Mouse (Mus musculus) C2C12 (cell line): ENCODE measurements around the gene Sox1. TPM values are rescaled to one million over a fixed set of nuclear protein-coding genes. Genes with fewer than 3 reads are reported as not detected.

ENCODE experiments used
- H3K27me3 ChIP-seq: one replicate; pipeline ENCODE4 v1.6.1; 2011; ENCODE audit not compliant: control insufficient read depth, insufficient read depth, insufficient read length
- H3K36me3 ChIP-seq: one replicate; pipeline ENCODE4 v1.6.1; 2011; ENCODE audit not compliant: control insufficient read depth, insufficient read depth
- H3K4me3 ChIP-seq: one replicate; pipeline ENCODE4 v1.5.1; 2011; ENCODE audit warnings: mild to moderate bottlenecking, control low read depth; ENCODE audit not compliant: poor library complexity, insufficient read depth, severe bottlenecking
- H3K79me2 ChIP-seq: one replicate; pipeline ENCODE4 v1.6.1; 2011; ENCODE audit not compliant: control insufficient read depth, insufficient read depth
- H3K79me3 ChIP-seq: one replicate; pipeline ENCODE4 v1.6.1; 2011; ENCODE audit warnings: low read depth, control low read depth
- H3ac ChIP-seq: one replicate; pipeline ENCODE3; 2011; ENCODE audit warnings: low read depth; ENCODE audit not compliant: control insufficient read depth, insufficient read length
- CEBPB ChIP-seq: IDR thresholded peaks from one replicate; pipeline ENCODE4 v1.6.1; 2011; ENCODE audit warnings: low read depth, mild to moderate bottlenecking, control low read depth, moderate library complexity
- CTCF ChIP-seq: IDR thresholded peaks from one replicate; pipeline ENCODE4 v1.5.1; 2011; ENCODE audit not compliant: control insufficient read depth, insufficient read depth, insufficient read length
- FOSL1 ChIP-seq: IDR thresholded peaks from one replicate; pipeline ENCODE4 v1.8.0; 2011; ENCODE audit warnings: mild to moderate bottlenecking, low read length; ENCODE audit not compliant: poor library complexity, insufficient read depth, severe bottlenecking
- MAX ChIP-seq: IDR thresholded peaks from one replicate; pipeline ENCODE4 v1.6.1; 2011; ENCODE audit warnings: mild to moderate bottlenecking, control low read depth
- MYOD1 ChIP-seq: IDR thresholded peaks from one replicate; pipeline ENCODE4 v1.6.1; 2011; ENCODE audit warnings: low read depth; ENCODE audit not compliant: control insufficient read depth, insufficient read length
- MYOG ChIP-seq: IDR thresholded peaks from one replicate; pipeline ENCODE4 v1.6.1; 2011; ENCODE audit not compliant: control insufficient read depth, insufficient read length; ENCODE audit errors: extremely low read depth
- USF1 ChIP-seq: IDR thresholded peaks from one replicate; pipeline ENCODE4 v1.6.1; 2011; ENCODE audit warnings: low read depth, mild to moderate bottlenecking, control low read depth, moderate library complexity
- polyA plus RNA-seq: library from polyadenylated mRNA; unstranded; fragments of >200 nt; fragmentation: generic; extraction: Trizol; gene quantifications from one replicate; pipeline ENCODE4 v1.2.1, GENCODE M21; 2012; ENCODE audit warnings: missing spikeins

Gene Sox1
- polyA plus RNA-seq, 1 experiment = not detected

DNA sequence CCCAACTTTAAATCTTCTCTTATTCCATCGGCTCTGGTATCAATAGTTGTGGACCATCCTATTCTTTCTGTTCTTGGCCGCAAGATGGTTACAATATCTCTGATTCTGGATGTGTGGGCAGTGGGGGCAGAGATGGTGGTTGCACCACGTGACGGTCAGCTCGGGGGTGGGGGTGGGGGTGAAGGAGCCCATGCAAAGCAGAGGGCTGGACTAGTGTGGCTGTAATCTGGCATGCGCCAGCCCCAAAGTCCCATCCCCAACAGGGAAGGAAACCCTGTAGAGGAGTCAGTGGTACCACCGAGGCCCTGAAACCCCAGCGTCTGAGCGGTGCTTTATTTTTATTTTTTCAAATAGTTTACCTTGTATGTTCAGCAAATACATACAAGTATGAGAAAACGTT is 12.9 kb downstream of the Sox1 start:
- no peaks in the 10 kb centered on the region for H3K36me3 ChIP-seq
- peaks cover 25% of the 10 kb centered on the region for H3K27me3 ChIP-seq
- H3K79me3 ChIP-seq = no peaks in the 10 kb centered on the region
- H3ac ChIP-seq = no peak overlapping the region
- no peaks in the 10 kb centered on the region for H3K79me2 ChIP-seq
- no peak overlapping the region for H3K4me3 ChIP-seq
- TF ChIP-seq CTCF (no peak), CEBPB (no peak), FOSL1 (no peak), USF1 (no peak), MYOG (no peak), MAX (no peak), MYOD1 (no peak)

DNA sequence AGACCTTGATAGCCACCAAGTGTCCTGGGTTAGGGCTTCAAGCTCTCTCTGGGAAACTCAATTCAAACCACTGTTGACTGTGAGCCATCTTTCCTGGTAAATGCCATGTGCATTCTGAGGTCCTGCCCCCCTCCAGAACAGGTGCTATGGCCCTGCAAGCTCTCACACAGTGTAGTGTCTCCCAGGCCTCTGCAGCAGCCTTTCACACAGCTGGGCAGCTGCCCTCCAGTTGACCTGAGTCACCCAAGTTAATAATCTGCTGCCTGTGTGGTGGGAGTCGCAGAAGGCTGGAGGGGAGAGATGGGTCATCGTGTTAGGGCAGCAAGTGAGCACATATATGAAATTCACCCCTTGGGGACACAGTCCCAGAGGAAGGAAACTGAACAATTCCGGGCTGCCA is 14.9 kb downstream of the Sox1 start:
- Histone ChIP-seq H3K79me2 (no peaks in the 10 kb centered on the region), H3K4me3 (no peak overlapping the region), H3K36me3 (no peaks in the 10 kb centered on the region), H3K27me3 (peaks cover 17% of the 10 kb centered on the region), H3ac (no peak overlapping the region), H3K79me3 (no peaks in the 10 kb centered on the region)
- TF ChIP-seq MAX (no peak), CEBPB (no peak)

DNA sequence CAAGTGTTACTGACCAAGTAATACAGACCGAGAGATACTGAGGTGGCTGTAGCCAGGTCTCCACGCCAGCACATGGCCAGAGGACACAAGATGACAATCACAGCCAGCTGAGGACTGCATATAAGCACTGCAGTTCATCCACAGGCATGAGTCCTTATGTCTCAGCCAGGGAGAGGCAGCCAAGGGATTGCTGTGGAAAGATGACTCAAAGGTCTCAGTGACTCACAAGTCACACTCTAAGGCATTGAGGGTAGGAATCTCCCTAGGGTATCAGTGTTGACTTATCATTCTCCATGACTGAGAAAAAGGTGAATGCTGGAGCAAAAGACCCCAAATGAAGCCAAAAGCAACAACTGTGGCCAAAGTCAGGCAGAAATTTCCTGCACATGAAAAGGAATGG is 22.0 kb downstream of the Sox1 start:
- Histone ChIP-seq H3K27me3 (no peaks in the 10 kb centered on the region), H3K79me2 (no peaks in the 10 kb centered on the region), H3ac (no peak overlapping the region), H3K4me3 (no peak overlapping the region), H3K36me3 (no peaks in the 10 kb centered on the region), H3K79me3 (no peaks in the 10 kb centered on the region)
- no peak for TF ChIP-seq USF1

DNA sequence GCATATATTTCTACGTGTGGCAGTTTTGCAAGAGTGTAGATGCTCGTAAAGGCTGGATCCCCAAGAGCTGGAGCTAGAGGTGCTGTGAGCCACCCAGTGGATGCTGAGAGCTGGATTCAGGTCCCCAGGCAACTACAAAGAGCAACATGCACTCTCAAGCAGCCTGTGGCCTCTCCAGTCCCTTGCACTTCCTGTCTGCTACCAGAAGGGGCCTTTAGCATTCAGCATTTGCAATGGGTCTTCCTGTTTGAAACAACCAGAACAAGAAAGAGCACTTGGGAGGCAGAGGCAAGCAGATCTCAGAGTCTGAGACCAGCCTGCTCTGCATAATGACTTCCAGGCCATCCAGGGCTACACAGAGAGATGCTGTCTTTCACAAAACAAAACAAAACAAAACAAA is 25.4 kb downstream of the Sox1 start:
- H3K79me2 ChIP-seq = no peaks in the 10 kb centered on the region
- no peaks in the 10 kb centered on the region for H3K36me3 ChIP-seq
- no peaks in the 10 kb centered on the region for H3K27me3 ChIP-seq

DNA sequence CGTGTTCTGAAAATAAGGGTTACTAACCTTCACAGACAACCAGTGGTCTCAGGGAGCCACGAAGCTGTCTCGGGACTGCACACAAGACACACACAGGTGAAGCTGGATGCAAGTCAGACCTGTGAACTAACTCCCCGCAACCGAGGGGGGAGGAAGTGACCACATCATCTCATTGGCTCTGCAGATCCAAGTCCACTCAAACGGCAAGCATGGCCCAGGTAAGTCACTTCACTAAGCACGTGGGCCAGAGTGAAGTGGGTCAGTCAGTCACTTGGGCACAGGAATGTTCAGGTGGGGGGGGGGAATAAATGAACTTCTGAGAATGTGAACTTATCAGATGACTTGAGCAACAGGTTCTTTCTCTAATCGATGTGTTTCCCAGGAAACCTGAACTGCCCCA is 30.8 kb downstream of the Sox1 start:
- TF ChIP-seq MAX = no peak
- no peak for TF ChIP-seq USF1
- TF ChIP-seq CTCF = no peak
- no peak for TF ChIP-seq CEBPB
- Histone ChIP-seq H3K36me3 (no peaks in the 10 kb centered on the region), H3ac (no peak overlapping the region), H3K79me2 (no peaks in the 10 kb centered on the region), H3K79me3 (no peaks in the 10 kb centered on the region), H3K27me3 (peaks cover 31% of the 10 kb centered on the region), H3K4me3 (no peak overlapping the region)

More for the DNA sequence above, 25.4 kb downstream of the Sox1 start:
- no peak for TF ChIP-seq MYOG
- no peak for TF ChIP-seq USF1
- TF ChIP-seq FOSL1 = no peak
- TF ChIP-seq MAX = no peak
- TF ChIP-seq CTCF = no peak
- TF ChIP-seq MYOD1 = no peak
- TF ChIP-seq CEBPB = no peak
- H3K4me3 ChIP-seq = no peak overlapping the region
- H3ac ChIP-seq = no peak overlapping the region
- H3K79me3 ChIP-seq = no peaks in the 10 kb centered on the region

DNA sequence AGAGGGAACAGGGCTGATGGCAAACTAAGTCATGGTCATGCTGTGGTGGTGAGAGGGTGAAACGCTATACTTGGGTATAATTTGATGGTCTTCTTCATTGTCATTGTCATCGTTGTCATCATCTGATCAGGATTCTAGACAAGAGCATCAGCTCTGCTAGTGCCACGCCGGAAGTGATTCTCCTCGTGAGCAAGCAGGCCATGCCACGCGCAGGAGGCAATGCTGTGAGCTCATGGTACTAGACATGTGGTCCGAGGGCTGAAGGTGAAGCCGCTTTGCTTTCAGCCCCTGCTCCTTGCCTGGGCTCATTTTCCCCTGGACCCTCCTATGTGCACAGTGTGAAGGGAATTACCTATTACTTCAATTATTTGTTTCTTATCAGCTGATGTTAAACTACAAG is 32.3 kb downstream of the Sox1 start:
- Histone ChIP-seq H3K27me3 (peaks cover 41% of the 10 kb centered on the region), H3ac (no peak overlapping the region), H3K79me2 (no peaks in the 10 kb centered on the region), H3K79me3 (no peaks in the 10 kb centered on the region), H3K36me3 (no peaks in the 10 kb centered on the region), H3K4me3 (no peak overlapping the region)
- TF ChIP-seq FOSL1 (no peak), CTCF (no peak), MAX (no peak), MYOD1 (no peak), MYOG (no peak), USF1 (no peak), CEBPB (no peak)
